Mouse (Mus musculus) embryonic fibroblast, embryonic 13.5 days (primary cell): Measurements from ENCODE around the gene Rbfox3.

Source experiments
- CTCF ChIP-seq: IDR thresholded peaks from 2 replicates; pipeline ENCODE4 v1.5.1; 2011; ENCODE audit warnings: mild to moderate bottlenecking, control low read depth, low read length, moderate library complexity, borderline replicate concordance; ENCODE audit not compliant: insufficient read depth
- POLR2A ChIP-seq: IDR thresholded peaks from 2 replicates; pipeline ENCODE4 v1.6.1; 2011; ENCODE audit warnings: low read depth, mild to moderate bottlenecking, control low read depth, low read length, moderate library complexity

DNA sequence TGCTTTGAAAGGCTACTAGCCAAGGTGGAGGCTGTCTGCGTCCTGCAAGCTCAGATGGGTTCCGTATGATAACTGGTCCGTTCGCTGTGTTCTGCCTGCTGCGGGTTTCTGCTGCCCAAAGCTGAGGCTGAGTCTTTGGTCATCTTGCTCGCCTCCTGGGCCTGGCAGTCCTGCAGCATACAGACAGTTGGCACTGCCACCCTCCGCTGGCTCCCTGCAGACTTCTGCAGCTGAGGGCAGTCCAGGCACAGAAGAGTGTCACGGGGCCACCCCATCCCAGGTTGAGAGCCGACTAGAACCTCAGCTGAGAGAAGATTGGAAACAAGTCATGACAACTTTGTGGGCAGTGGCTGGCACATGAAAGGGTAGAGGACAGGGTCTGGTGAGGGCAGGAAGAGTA lies 382.6 kb downstream of the Rbfox3 start:
- no peak for TF ChIP-seq POLR2A
- no peak for TF ChIP-seq CTCF
